Mouse (Mus musculus): ENCODE measurements around the gene Selenop. TPM values are rescaled to one million over a fixed set of nuclear protein-coding genes. Genes with fewer than 3 reads are reported as not detected.
"Not testable (repeated sequence)": the region's sequence is repeated elsewhere in the genome, so short reads cannot be mapped to it uniquely, and the experiment has no call there.

Selenop gene
- 377 and 381 TPM in 2 replicates for polyA plus RNA-seq (2015; fragmentation: Nextera tagmentation; extraction: Ambion mirVana)

- H3K27me3 ChIP-seq (ENCODE audit: control insufficient read depth, insufficient read depth, low read length): no peaks in the 10 kb centered on the region
- no peak within 1 kb of the TSS for H3K9ac ChIP-seq (ENCODE audit: low read length)
- ATAC-seq (ENCODE audit: insufficient read depth, low FRiP score): no peak
- H3K36me3 ChIP-seq (ENCODE audit: control insufficient read depth, insufficient read depth, low read length): no peaks in the 10 kb centered on the region
- H3K4me2 ChIP-seq (ENCODE audit: low read depth, low read length): no peak within 1 kb of the TSS
- H3K4me3 ChIP-seq (replicated peaks; ENCODE audit: low read length): no peak within 1 kb of the TSS
- no peaks in the 10 kb centered on the region for H3K9me3 ChIP-seq (replicated peaks; ENCODE audit: control insufficient read depth, low read length)
- peak within 1 kb of the TSS; percentile 94; the same call in 1 of the 2 replicates for H3K27ac ChIP-seq (ENCODE audit: low read length)
- WGBS: 81% methylated on average over 6 of the region's 6 CpGs
- peaks cover 10% of the 10 kb centered on the region for H3K4me1 ChIP-seq (ENCODE audit: control insufficient read depth, insufficient read depth, low read length)
Observed at GRCm38 (mm10) chr15:3268247-3268646, at the start of gene Selenop. TSS of gene Selenop (plus strand) at chr15:3268547.

- H3K27ac ChIP-seq (ENCODE audit: low read length); H3K9me3 ChIP-seq (replicated peaks; ENCODE audit: control insufficient read depth, low read length); H3K4me3 ChIP-seq (replicated peaks; ENCODE audit: low read length); H3K27me3 ChIP-seq (ENCODE audit: control insufficient read depth, insufficient read depth, low read length); H3K4me2 ChIP-seq (ENCODE audit: low read depth, low read length); ATAC-seq (ENCODE audit: insufficient read depth, low FRiP score); H3K36me3 ChIP-seq (ENCODE audit: control insufficient read depth, insufficient read depth, low read length); H3K4me1 ChIP-seq (ENCODE audit: control insufficient read depth, insufficient read depth, low read length); H3K9ac ChIP-seq (ENCODE audit: low read length): not testable (repeated sequence)
- WGBS: 92% methylated on average over 4 of the region's 4 CpGs
Observed at GRCm38 (mm10) chr15:3218668-3219067, 49.7 kb upstream of the Selenop start.

DNA sequence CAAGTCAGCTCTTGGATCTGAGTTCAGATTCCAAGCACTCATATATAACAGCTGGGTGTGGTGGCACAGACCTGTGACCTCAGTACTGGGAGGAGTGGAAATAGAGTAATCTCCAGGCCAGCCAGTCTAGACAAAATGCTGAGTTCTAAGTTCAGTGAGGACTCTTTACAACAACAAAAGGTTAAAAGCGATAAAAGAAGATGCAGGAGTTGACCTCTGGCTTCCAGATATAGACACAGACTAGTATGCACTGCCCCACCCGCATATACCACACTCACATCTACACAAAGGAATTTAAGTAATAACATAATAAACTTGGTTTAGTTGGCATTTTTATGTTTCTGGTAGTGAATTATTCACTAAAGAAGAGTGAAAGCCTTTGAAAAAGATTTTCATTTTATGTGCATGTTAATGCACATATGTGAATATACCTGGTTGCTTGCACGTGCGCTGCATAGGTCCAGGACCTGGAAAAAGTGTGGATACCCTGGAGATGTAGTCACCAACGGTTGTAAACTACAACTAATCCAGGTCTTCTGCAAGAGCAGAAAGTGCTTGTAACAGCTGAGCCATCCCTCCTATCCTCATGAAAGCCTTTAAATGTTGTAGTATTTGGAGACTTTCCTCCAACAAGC is 45.4 kb upstream of the Selenop start:
- no peak overlapping the region for H3K27ac ChIP-seq (ENCODE audit: low read length)
- H3K9me3 ChIP-seq (replicated peaks; ENCODE audit: control insufficient read depth, low read length): no peaks in the 10 kb centered on the region
- H3K27me3 ChIP-seq (ENCODE audit: control insufficient read depth, insufficient read depth, low read length): no peaks in the 10 kb centered on the region
- H3K36me3 ChIP-seq (ENCODE audit: control insufficient read depth, insufficient read depth, low read length): no peaks in the 10 kb centered on the region
- no peaks in the 10 kb centered on the region for H3K4me1 ChIP-seq (ENCODE audit: control insufficient read depth, insufficient read depth, low read length)
- WGBS: 83% methylated on average over 5 of the region's 5 CpGs
- no peak overlapping the region for H3K4me3 ChIP-seq (replicated peaks; ENCODE audit: low read length)
- no peak for ATAC-seq (ENCODE audit: insufficient read depth, low FRiP score)
- no peak overlapping the region for H3K9ac ChIP-seq (ENCODE audit: low read length)
- no peak overlapping the region for H3K4me2 ChIP-seq (ENCODE audit: low read depth, low read length)

DNA sequence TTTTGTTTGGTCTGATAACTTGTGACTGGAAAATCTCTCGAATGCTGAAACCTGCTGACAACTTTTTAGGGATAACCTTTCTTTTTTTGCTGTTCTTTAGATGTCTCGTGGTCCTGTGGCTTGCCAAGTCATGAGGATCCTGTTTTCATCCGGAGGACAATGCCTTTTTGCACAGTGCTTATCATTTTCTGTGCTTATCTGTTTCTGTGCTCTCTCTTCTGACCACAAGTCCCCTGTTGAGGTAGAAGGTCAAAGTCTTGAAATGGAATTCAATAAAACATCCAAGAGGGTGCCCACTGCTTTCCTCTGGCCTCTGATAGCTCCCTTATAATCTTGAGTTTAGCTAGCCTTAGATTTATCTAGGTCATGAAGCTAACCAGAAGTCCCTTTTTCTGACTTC is 41.8 kb upstream of the Selenop start:
- WGBS: 69% methylated on average over 3 of the region's 3 CpGs
- Histone ChIP-seq H3K4me3 (replicated peaks; ENCODE audit: low read length) (no peak overlapping the region), H3K27ac (ENCODE audit: low read length) (no peak overlapping the region), H3K4me1 (ENCODE audit: control insufficient read depth, insufficient read depth, low read length) (peaks cover 5% of the 10 kb centered on the region; the same call in 1 of the 2 replicates), H3K9me3 (replicated peaks; ENCODE audit: control insufficient read depth, low read length) (no peaks in the 10 kb centered on the region), H3K36me3 (ENCODE audit: control insufficient read depth, insufficient read depth, low read length) (no peaks in the 10 kb centered on the region), H3K27me3 (ENCODE audit: control insufficient read depth, insufficient read depth, low read length) (no peaks in the 10 kb centered on the region), H3K4me2 (ENCODE audit: low read depth, low read length) (no peak overlapping the region), H3K9ac (ENCODE audit: low read length) (no peak overlapping the region)
- ATAC-seq (ENCODE audit: insufficient read depth, low FRiP score): no peak

DNA sequence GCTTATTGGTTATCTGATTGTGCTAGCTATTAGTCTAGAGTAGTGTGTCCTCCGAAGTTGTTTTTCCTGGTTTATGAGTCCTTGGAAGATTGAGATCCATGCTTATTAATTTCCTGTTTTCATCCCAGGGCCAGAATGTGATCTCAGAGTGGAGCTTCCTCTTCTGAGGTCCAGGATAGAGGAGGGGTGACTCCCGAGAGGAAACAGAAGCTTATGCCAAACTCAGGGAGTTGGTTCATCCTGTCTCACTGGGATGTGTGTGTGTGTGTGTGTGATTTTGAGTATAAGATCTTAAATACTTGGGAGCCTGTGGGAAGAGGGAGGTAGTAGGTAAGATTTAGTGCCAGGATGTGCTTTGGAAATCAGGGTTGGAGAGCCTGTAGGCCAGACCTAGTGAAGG is 40.2 kb upstream of the Selenop start:
- H3K4me3 ChIP-seq (replicated peaks; ENCODE audit: low read length): no peak overlapping the region
- H3K27me3 ChIP-seq (ENCODE audit: control insufficient read depth, insufficient read depth, low read length): no peaks in the 10 kb centered on the region
- H3K4me2 ChIP-seq (ENCODE audit: low read depth, low read length): no peak overlapping the region
- no peaks in the 10 kb centered on the region for H3K9me3 ChIP-seq (replicated peaks; ENCODE audit: control insufficient read depth, low read length)
- no peak overlapping the region for H3K27ac ChIP-seq (ENCODE audit: low read length)
- no peak for ATAC-seq (ENCODE audit: insufficient read depth, low FRiP score)
- peaks cover 5% of the 10 kb centered on the region; the same call in 1 of the 2 replicates for H3K4me1 ChIP-seq (ENCODE audit: control insufficient read depth, insufficient read depth, low read length)
- no peaks in the 10 kb centered on the region for H3K36me3 ChIP-seq (ENCODE audit: control insufficient read depth, insufficient read depth, low read length)
- 52% methylated on average over 2 of the region's 2 CpGs for WGBS
- no peak overlapping the region for H3K9ac ChIP-seq (ENCODE audit: low read length)

DNA sequence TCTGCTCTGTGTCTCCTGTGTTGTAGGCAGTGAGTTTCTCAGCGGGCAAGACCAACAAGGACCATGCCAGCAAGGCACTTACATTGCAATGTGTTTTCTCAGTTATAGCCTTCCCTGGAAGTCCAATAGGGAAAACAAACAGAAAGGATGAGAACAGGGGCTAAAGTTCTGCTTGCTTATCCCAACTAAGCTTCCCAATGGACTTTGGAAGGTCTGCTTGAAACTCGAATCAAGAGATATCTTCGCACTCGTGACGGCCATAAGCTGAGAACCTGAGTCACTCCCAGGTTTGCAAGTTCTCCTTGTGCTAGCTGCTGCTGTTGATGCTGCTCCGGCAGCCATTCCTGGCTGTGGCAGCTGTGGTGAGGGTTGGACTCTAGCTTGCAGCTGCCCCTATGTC is 39.4 kb upstream of the Selenop start:
- no peak for ATAC-seq (ENCODE audit: insufficient read depth, low FRiP score)
- no peak overlapping the region for H3K4me2 ChIP-seq (ENCODE audit: low read depth, low read length)

DNA sequence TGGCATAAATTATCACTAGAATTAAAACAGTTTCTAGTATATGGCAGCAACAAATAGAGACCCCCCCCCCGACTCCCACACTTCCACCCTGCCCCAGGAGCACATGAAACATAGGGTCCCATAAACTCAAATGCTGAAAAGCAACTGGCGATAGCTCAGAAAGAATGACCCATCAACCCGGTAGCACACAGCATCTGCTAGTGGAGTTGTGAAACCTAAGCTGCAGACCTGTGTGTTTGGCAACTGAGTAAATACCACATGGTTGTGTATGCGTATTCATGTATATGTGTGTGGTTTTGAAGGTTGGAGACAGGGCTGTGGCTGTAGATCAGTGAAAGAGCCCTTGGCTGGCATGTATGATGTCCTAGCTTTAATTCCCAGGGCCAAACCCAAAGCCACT is 37.3 kb upstream of the Selenop start:
- no peaks in the 10 kb centered on the region for H3K27me3 ChIP-seq (ENCODE audit: control insufficient read depth, insufficient read depth, low read length)
- H3K36me3 ChIP-seq (ENCODE audit: control insufficient read depth, insufficient read depth, low read length): no peaks in the 10 kb centered on the region
- no peak for ATAC-seq (ENCODE audit: insufficient read depth, low FRiP score)
- WGBS: 78% methylated on average over 4 of the region's 4 CpGs
- H3K4me3 ChIP-seq (replicated peaks; ENCODE audit: low read length): no peak overlapping the region
- H3K4me1 ChIP-seq (ENCODE audit: control insufficient read depth, insufficient read depth, low read length): peaks cover 5% of the 10 kb centered on the region; the same call in 1 of the 2 replicates
- H3K27ac ChIP-seq (ENCODE audit: low read length): no peak overlapping the region
- H3K9ac ChIP-seq (ENCODE audit: low read length): no peak overlapping the region
- H3K4me2 ChIP-seq (ENCODE audit: low read depth, low read length): no peak overlapping the region
- no peaks in the 10 kb centered on the region for H3K9me3 ChIP-seq (replicated peaks; ENCODE audit: control insufficient read depth, low read length)

More for the DNA sequence above, 39.4 kb upstream of the Selenop start:
- Histone ChIP-seq H3K27me3 (ENCODE audit: control insufficient read depth, insufficient read depth, low read length) (no peaks in the 10 kb centered on the region), H3K27ac (ENCODE audit: low read length) (no peak overlapping the region), H3K9me3 (replicated peaks; ENCODE audit: control insufficient read depth, low read length) (no peaks in the 10 kb centered on the region), H3K36me3 (ENCODE audit: control insufficient read depth, insufficient read depth, low read length) (no peaks in the 10 kb centered on the region), H3K4me1 (ENCODE audit: control insufficient read depth, insufficient read depth, low read length) (peaks cover 5% of the 10 kb centered on the region; the same call in 1 of the 2 replicates), H3K4me3 (replicated peaks; ENCODE audit: low read length) (no peak overlapping the region), H3K9ac (ENCODE audit: low read length) (no peak overlapping the region)
- WGBS: 79% methylated on average over 6 of the region's 6 CpGs

DNA sequence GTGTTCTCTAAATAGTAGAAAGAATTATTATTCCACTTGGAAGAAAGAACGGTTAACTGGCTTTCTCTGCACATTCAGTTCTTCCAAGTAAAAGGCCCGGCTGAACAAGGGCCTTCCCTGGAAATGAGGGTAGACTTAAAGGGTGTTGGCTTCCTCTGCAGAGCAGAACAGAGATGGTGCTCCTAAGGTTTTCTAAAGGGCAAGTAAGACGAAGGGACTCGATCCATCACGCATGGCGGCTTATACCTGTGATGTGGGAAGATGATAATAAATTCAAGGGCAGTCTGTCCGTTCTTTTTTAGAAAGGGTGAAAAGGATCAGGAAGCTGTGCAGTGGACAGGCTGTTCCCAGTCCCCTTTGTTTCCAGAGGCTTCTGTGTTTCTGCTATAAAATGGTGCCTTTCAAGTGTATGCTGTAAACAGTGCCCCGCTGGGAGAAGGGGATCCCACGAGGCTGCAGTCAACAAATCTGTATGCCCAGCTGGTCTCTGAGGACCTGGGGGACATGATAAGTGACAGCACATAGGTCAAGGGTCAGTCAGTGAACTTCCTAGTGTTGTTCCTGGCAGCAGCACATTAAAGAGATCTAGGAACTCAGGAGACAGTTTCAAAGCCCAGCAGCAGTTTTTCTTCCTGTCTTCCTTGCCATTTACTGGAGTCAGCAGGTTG is 36.0 kb upstream of the Selenop start:
- no peaks in the 10 kb centered on the region for H3K9me3 ChIP-seq (replicated peaks; ENCODE audit: control insufficient read depth, low read length)
- peaks cover 5% of the 10 kb centered on the region; the same call in 1 of the 2 replicates for H3K4me1 ChIP-seq (ENCODE audit: control insufficient read depth, insufficient read depth, low read length)
- no peak for ATAC-seq (ENCODE audit: insufficient read depth, low FRiP score)
- H3K27ac ChIP-seq (ENCODE audit: low read length): no peak overlapping the region
- no peak overlapping the region for H3K4me2 ChIP-seq (ENCODE audit: low read depth, low read length)
- H3K9ac ChIP-seq (ENCODE audit: low read length): no peak overlapping the region
- H3K36me3 ChIP-seq (ENCODE audit: control insufficient read depth, insufficient read depth, low read length): no peaks in the 10 kb centered on the region
- no peaks in the 10 kb centered on the region for H3K27me3 ChIP-seq (ENCODE audit: control insufficient read depth, insufficient read depth, low read length)
- 44% methylated on average over 9 of the region's 9 CpGs for WGBS
- no peak overlapping the region for H3K4me3 ChIP-seq (replicated peaks; ENCODE audit: low read length)

DNA sequence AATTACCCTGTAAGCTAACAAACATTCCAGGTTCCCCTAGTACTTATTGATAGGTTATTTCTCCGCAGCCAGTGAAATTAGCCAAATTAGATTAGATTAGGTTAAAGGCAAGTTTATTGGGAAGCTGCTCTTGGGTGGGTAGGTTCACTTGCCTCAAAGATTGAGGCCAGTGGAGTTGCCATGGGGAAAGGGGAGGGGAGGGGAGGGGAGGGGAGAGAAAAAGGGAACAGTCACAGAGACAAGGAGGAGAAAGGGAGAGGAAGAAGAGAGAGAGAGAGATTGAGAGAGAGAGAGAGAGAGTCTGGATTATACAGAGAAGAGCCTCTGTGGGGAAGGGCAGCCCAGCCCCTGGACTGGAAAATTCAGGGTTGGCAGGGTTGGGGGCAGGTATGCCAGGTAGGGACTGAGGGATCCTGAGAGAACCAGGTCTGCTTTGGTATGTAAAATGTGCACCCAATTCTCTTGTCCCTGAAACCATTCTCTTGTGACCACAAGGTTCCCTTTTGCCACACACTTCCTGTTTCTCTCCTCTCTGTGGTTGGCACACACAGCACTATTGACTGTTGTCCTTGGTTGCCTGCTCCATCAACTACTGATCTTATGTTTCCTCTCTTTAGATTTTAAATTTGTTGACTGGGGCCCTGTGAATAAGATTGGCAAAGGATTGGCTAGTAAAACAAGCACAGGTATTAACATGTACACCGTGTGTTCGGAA is 34.4 kb upstream of the Selenop start:
- Histone ChIP-seq H3K27me3 (ENCODE audit: control insufficient read depth, insufficient read depth, low read length) (no peaks in the 10 kb centered on the region), H3K9ac (ENCODE audit: low read length) (no peak overlapping the region), H3K4me2 (ENCODE audit: low read depth, low read length) (no peak overlapping the region), H3K4me3 (replicated peaks; ENCODE audit: low read length) (no peak overlapping the region), H3K9me3 (replicated peaks; ENCODE audit: control insufficient read depth, low read length) (no peaks in the 10 kb centered on the region), H3K4me1 (ENCODE audit: control insufficient read depth, insufficient read depth, low read length) (peaks cover 5% of the 10 kb centered on the region; the same call in 1 of the 2 replicates), H3K27ac (ENCODE audit: low read length) (no peak overlapping the region), H3K36me3 (ENCODE audit: control insufficient read depth, insufficient read depth, low read length) (no peaks in the 10 kb centered on the region)
- WGBS: 85% methylated on average over 3 of the region's 3 CpGs
- ATAC-seq (ENCODE audit: insufficient read depth, low FRiP score): no peak

Measured in stomach, embryonic 16.5 days (tissue).